Mouse (Mus musculus): ENCODE results near the gene Epha1. TPM values are rescaled to one million over a fixed set of nuclear protein-coding genes. Genes with fewer than 3 reads are reported as not detected.

Epha1 gene
- polyA plus RNA-seq, 1 experiment, result 20.6 TPM

DNA sequence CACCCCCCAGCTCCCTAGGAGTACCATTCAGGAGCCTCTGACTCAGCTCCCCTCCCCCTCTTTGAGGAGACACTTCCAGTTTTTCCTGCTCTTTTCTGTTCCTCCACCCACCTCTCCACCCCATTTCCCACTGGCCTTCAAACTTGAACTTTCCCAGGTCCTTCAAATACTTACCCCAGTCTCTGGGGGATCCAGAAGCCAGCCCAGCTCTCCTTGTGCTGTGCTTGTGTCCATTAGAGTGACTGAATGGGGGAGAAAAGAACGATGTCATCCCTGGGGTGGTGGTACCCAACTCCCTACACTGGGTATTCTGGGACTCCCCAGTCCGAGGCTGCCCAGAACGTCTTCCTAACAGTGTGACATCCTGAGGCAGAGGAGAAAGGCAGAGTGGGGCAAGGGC is 1.1 kb downstream of the Epha1 start:
- no peak overlapping the region for H3K9ac ChIP-seq (ENCODE audit: low read depth, poor library complexity, severe bottlenecking)
- H3K27me3 ChIP-seq (ENCODE audit: control insufficient read depth, insufficient read depth, low read length, poor library complexity, severe bottlenecking), result no peaks in the 10 kb centered on the region
- H3K27ac ChIP-seq (ENCODE audit: insufficient read depth, low read length), result no peak overlapping the region
- H3K36me3 ChIP-seq (ENCODE audit: control insufficient read depth, insufficient read depth, low read length, poor library complexity, severe bottlenecking), result no peaks in the 10 kb centered on the region
- H3K4me3 ChIP-seq (ENCODE audit: low read depth, low read length), result peak overlapping the region; percentile 64
- H3K4me1 ChIP-seq (ENCODE audit: control insufficient read depth, insufficient read depth, low read length), result no peaks in the 10 kb centered on the region
- TF ChIP-seq POLR2A (IDR thresholded peaks at IDR 0.05; ENCODE audit: insufficient read depth, low read length) (no peak), CTCF (IDR thresholded peaks at IDR 0.05; ENCODE audit: low read depth, low read length) (no peak), EP300 (IDR thresholded peaks at IDR 0.05; ENCODE audit: insufficient read depth, low read depth, low read length) (no peak)
- H3K9me3 ChIP-seq (replicated peaks; ENCODE audit: control insufficient read depth, insufficient read depth, low read length, poor library complexity, severe bottlenecking), result no peaks in the 10 kb centered on the region

DNA sequence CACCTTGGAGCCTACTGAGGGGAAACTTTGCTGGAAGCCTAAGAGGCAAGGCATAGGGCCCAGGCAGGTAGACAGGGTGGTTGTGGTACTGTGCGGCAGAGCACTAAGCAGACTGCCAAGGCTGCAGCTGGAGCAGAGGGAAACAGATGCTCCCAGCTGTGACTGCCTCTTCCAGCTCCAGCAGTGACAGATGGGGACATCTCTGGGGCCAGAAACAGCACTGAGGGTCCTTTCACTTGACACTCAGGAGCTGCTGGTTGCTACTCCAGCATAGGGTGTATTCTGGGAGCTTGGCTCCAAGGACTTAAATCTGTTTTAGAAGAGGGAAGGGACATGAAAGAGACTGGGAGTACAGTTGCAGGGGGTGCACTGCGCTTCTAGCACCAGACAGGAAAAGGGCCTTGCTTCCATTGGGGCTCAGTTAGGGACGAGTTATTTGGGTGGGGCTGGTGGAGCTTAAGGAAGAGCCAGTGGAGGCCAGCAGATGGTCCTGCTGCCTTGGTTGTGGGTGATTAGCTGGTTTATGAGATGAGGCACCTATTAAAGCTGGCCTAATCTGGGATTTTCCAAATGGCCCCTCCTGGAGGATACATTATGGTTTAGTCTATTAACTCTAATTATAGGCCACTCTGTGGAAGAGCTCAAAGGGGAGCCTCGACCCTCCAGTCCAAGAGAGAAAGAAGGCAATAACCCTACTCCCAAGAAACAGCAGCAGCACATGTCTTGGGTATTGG is 2.3 kb downstream of the Epha1 start:
- Histone ChIP-seq H3K9me3 (replicated peaks; ENCODE audit: control insufficient read depth, insufficient read depth, low read length, poor library complexity, severe bottlenecking) (no peaks in the 10 kb centered on the region), H3K4me3 (ENCODE audit: low read depth, low read length) (no peak overlapping the region), H3K9ac (ENCODE audit: low read depth, poor library complexity, severe bottlenecking) (no peak overlapping the region), H3K27me3 (ENCODE audit: control insufficient read depth, insufficient read depth, low read length, poor library complexity, severe bottlenecking) (no peaks in the 10 kb centered on the region), H3K36me3 (ENCODE audit: control insufficient read depth, insufficient read depth, low read length, poor library complexity, severe bottlenecking) (no peaks in the 10 kb centered on the region), H3K4me1 (ENCODE audit: control insufficient read depth, insufficient read depth, low read length) (no peaks in the 10 kb centered on the region), H3K27ac (ENCODE audit: insufficient read depth, low read length) (no peak overlapping the region)
- TF ChIP-seq CTCF (IDR thresholded peaks at IDR 0.05; ENCODE audit: low read depth, low read length), result no peak
- no peak for TF ChIP-seq POLR2A (IDR thresholded peaks at IDR 0.05; ENCODE audit: insufficient read depth, low read length)
- TF ChIP-seq EP300 (IDR thresholded peaks at IDR 0.05; ENCODE audit: insufficient read depth, low read depth, low read length), result no peak

DNA sequence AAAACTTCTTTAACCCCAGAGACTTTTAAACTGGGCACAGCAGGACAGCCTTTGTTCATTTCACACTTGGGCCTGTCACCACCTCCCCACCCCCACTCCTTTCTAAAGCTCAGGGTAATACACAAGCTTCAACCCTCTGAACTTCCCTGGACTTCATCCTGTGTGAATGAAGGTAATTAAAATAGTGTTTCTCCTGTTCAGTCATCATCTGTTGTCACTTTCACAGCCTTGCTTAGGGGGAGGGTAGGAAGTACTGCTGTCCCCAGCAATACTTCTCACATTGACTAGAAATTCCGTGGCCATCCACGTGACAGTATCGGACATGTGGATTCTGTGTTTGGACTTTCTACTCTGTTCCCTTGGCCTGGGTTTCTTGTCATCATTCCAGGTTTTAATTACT is 3.2 kb downstream of the Epha1 start:
- H3K4me1 ChIP-seq (ENCODE audit: control insufficient read depth, insufficient read depth, low read length), result no peaks in the 10 kb centered on the region
- no peak overlapping the region for H3K4me3 ChIP-seq (ENCODE audit: low read depth, low read length)
- H3K27ac ChIP-seq (ENCODE audit: insufficient read depth, low read length), result no peak overlapping the region
- H3K36me3 ChIP-seq (ENCODE audit: control insufficient read depth, insufficient read depth, low read length, poor library complexity, severe bottlenecking), result no peaks in the 10 kb centered on the region
- no peak overlapping the region for H3K9ac ChIP-seq (ENCODE audit: low read depth, poor library complexity, severe bottlenecking)
- TF ChIP-seq POLR2A (IDR thresholded peaks at IDR 0.05; ENCODE audit: insufficient read depth, low read length) (no peak), EP300 (IDR thresholded peaks at IDR 0.05; ENCODE audit: insufficient read depth, low read depth, low read length) (no peak), CTCF (IDR thresholded peaks at IDR 0.05; ENCODE audit: low read depth, low read length) (no peak)
- H3K27me3 ChIP-seq (ENCODE audit: control insufficient read depth, insufficient read depth, low read length, poor library complexity, severe bottlenecking), result no peaks in the 10 kb centered on the region
- no peaks in the 10 kb centered on the region for H3K9me3 ChIP-seq (replicated peaks; ENCODE audit: control insufficient read depth, insufficient read depth, low read length, poor library complexity, severe bottlenecking)

DNA sequence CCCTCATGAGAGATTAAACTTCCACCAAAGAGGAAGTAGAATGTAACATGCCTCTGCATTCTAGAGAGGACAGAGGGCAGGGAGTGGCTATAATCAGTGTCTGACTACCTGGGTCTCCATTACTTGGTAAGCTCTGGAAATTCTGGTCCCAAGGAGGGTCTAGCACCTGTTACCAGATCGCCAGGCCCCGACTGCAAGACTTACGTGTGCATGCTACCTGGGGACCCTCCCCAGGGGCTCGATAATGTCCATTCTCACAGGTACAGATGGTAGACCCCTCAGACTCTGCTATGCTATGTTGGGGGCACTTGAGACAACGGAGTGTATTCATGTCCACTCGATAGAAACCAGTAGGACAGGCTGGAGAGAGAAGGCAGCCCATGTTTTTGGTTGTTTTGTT is 7.9 kb downstream of the Epha1 start:
- Histone ChIP-seq H3K9me3 (replicated peaks; ENCODE audit: control insufficient read depth, insufficient read depth, low read length, poor library complexity, severe bottlenecking) (no peaks in the 10 kb centered on the region), H3K4me3 (ENCODE audit: low read depth, low read length) (no peak overlapping the region), H3K4me1 (ENCODE audit: control insufficient read depth, insufficient read depth, low read length) (no peaks in the 10 kb centered on the region), H3K27ac (ENCODE audit: insufficient read depth, low read length) (no peak overlapping the region), H3K27me3 (ENCODE audit: control insufficient read depth, insufficient read depth, low read length, poor library complexity, severe bottlenecking) (no peaks in the 10 kb centered on the region), H3K9ac (ENCODE audit: low read depth, poor library complexity, severe bottlenecking) (no peak overlapping the region), H3K36me3 (ENCODE audit: control insufficient read depth, insufficient read depth, low read length, poor library complexity, severe bottlenecking) (no peaks in the 10 kb centered on the region)
- no peak for TF ChIP-seq EP300 (IDR thresholded peaks at IDR 0.05; ENCODE audit: insufficient read depth, low read depth, low read length)
- TF ChIP-seq CTCF (IDR thresholded peaks at IDR 0.05; ENCODE audit: low read depth, low read length), result no peak
- no peak for TF ChIP-seq POLR2A (IDR thresholded peaks at IDR 0.05; ENCODE audit: insufficient read depth, low read length)

DNA sequence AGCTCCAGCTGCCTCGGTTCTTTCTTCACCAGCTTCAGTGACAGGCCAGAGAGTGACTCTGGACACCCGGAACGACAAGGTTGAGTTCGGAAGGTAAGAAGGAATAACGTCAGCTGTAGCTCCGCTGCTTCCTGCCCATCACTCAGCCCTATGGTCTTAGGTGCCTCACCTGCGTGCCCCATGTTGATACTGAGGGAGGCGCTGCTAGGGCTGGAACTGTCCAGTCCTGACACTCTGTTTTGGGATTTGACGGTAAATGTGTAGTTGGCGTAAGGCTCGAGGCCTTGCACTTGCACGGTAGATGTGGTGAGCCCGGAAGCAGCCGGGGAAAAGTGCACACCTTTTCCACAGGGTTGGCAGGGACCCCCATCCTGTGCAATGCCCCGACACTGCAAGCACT is 8.5 kb downstream of the Epha1 start:
- Histone ChIP-seq H3K4me1 (ENCODE audit: control insufficient read depth, insufficient read depth, low read length) (no peaks in the 10 kb centered on the region), H3K4me3 (ENCODE audit: low read depth, low read length) (no peak overlapping the region), H3K27ac (ENCODE audit: insufficient read depth, low read length) (no peak overlapping the region), H3K9me3 (replicated peaks; ENCODE audit: control insufficient read depth, insufficient read depth, low read length, poor library complexity, severe bottlenecking) (no peaks in the 10 kb centered on the region), H3K9ac (ENCODE audit: low read depth, poor library complexity, severe bottlenecking) (no peak overlapping the region), H3K36me3 (ENCODE audit: control insufficient read depth, insufficient read depth, low read length, poor library complexity, severe bottlenecking) (no peaks in the 10 kb centered on the region), H3K27me3 (ENCODE audit: control insufficient read depth, insufficient read depth, low read length, poor library complexity, severe bottlenecking) (no peaks in the 10 kb centered on the region)
- TF ChIP-seq EP300 (IDR thresholded peaks at IDR 0.05; ENCODE audit: insufficient read depth, low read depth, low read length) (no peak), CTCF (IDR thresholded peaks at IDR 0.05; ENCODE audit: low read depth, low read length) (no peak), POLR2A (IDR thresholded peaks at IDR 0.05; ENCODE audit: insufficient read depth, low read length) (no peak)

DNA sequence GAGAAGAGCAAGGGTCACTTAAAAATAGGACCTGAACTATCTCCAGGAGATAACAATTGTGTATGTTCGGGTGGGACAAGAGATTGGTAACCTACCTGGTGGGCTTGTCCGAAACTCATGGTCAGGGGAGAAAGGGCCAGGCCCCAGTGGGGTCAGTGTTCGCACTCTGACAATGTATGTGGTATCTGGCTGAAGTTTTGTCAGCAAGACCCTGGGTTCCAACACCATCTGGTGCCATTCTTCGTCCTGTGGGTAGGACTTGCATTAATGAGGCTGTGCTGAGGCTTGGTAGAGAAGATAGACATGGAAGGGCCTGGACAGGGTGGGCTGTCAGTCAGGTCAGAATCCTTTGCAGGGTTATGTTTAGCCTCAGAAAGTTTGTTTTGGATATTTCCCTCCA is 9.0 kb downstream of the Epha1 start:
- Histone ChIP-seq H3K9ac (ENCODE audit: low read depth, poor library complexity, severe bottlenecking) (no peak overlapping the region), H3K36me3 (ENCODE audit: control insufficient read depth, insufficient read depth, low read length, poor library complexity, severe bottlenecking) (no peaks in the 10 kb centered on the region), H3K9me3 (replicated peaks; ENCODE audit: control insufficient read depth, insufficient read depth, low read length, poor library complexity, severe bottlenecking) (no peaks in the 10 kb centered on the region), H3K27me3 (ENCODE audit: control insufficient read depth, insufficient read depth, low read length, poor library complexity, severe bottlenecking) (no peaks in the 10 kb centered on the region), H3K4me1 (ENCODE audit: control insufficient read depth, insufficient read depth, low read length) (no peaks in the 10 kb centered on the region), H3K4me3 (ENCODE audit: low read depth, low read length) (no peak overlapping the region), H3K27ac (ENCODE audit: insufficient read depth, low read length) (no peak overlapping the region)
- TF ChIP-seq CTCF (IDR thresholded peaks at IDR 0.05; ENCODE audit: low read depth, low read length), result no peak
- no peak for TF ChIP-seq POLR2A (IDR thresholded peaks at IDR 0.05; ENCODE audit: insufficient read depth, low read length)
- no peak for TF ChIP-seq EP300 (IDR thresholded peaks at IDR 0.05; ENCODE audit: insufficient read depth, low read depth, low read length)

Measured in ES-Bruce4 (cell line).